Mouse (Mus musculus) kidney, postnatal 14 days (tissue): ENCODE measurements around the gene Klhl18.

Experiments
- DNase-seq: peaks from one replicate; pipeline ENCODE4 v3.0.0; 2022; ENCODE audit warnings: mixed read lengths

Klhl18 gene

DNA sequence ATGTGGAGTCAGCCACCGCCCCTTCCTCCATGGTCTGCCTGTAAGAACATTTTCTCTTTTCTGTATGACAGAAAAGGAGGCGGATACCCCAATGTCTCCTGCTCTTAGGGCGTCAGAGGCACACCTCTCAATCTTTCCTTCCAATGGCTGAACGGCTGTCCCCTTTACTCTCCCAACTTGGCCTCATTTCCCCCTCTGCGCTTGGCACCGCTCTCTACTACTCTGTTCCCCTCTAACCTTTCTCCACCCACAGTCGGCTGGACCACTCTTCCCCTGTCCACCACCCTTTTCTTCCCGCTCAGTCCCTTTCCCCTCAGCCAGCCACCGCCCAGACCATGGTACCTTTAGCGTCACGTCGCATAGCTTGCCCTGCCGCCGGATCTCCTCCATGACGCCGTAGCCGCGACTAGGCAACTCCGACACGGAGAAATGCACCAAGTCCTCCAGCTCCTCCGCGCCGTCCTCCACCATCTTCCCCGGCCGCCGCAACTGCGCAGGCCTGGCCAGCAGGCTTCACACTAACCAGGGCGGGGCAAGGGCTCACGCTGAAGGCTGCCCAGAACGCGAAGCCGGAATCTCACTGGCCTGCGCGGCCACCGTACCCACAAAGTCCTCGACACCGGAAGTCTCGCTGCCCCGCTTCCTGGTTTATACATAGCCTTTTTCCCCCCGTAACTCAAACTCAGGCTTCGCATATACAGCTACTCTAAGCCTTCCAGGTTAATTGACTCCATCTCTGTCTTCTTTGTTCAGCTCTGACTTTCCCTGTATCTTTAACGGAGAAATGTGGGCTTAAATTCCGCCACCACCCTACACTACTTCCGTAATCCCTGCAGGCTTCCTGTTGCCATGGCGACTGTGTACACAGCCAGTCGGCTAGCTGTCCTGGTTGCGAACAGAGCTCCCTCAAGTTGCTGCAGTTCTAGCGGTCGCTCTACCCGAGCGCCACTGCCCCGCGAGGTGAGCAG lies at the start of gene Klhl18, which contains the start of gene Kif9:
Gene Klhl18, minus strand, starts transcription at position 571 of the 968 bp plus-strand sequence.
Gene Kif9, plus strand, starts transcription at position 835 of the 968 bp plus-strand sequence.
- DNase-seq, result peak; percentile 98

DNA sequence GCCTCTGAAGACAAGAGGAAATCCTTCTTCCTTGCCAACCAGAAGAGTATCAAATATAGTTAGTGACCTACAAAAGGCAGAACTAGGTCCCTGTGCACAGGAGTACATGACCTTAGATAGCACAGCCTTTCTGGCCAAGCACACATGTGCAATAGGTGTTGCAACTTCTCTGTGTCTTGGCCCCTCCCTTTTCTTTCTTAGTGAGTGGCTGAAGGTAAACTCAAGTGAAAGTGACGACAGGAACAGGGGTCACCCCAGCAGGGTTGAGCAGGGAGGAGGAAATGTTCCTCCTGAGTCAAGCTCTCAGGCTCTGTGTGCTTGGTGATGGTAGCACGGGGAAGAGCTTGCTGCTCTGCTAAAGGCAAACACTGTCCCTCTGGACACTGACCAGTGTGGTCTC lies 49.2 kb upstream of the Klhl18 start:
- no peak for DNase-seq

DNA sequence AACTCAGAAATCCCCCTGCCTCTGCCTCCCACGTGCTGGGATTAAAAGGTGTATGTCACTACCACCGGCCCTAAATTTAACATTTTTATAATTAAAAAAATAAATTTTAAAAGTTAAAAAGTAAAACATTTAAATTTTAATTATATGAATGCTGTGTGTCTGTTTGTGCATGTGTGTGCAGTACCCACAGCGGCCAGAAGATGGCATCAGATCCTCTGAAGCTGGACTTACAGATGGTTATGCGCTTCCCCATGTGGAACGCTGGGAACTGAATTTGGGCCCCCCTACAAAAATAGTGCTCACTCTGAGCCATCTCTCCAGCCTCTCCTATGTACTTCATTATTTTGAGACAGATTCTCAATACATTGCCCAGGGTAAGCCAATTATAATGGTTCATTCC lies 14.4 kb upstream of the Klhl18 start:
- peak; percentile 3 for DNase-seq

GRCm38 (mm10) chr9:110488841-110489240 lies 12.3 kb upstream of the Klhl18 start:
- DNase-seq, result no peak

DNA sequence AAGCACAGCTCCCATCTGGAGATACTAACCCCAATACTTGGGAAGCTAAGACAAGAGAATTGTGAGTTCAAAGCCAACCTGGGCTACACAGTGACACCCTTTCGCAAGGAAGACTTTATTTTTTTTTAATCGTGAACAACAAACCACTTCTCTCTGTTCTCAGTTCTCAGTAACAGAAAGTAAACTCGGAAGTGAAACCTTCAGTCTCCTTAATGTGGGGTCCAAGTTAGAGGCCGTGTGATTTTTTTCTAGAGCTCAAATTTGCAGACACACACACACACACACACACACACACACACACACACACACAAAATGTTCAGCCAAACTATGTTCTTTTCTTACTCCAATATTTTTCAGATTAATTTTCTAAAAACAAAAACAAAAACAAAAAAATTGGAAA lies 2.1 kb upstream of the Klhl18 start:
- DNase-seq, result no peak

DNA sequence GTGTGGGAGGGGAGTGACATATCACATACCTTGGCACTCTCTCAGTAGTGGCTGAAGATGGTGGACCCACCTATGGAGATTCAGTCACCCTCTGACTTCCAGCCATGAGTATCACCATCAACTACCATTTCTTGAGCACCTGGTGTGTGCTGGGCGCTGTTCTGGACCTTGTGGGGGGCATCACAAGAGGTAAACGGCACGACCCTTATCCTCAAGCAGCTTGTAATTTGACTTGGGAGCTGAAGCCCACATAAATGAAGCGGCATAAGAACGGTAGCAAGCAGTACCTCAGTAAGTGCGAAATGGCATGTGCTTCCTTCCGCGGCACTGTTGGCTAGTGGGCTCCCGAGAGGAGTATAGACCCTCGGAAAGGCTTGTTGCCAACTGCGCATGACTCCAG lies 1.5 kb upstream of the Klhl18 start:
- DNase-seq, result no peak

DNA sequence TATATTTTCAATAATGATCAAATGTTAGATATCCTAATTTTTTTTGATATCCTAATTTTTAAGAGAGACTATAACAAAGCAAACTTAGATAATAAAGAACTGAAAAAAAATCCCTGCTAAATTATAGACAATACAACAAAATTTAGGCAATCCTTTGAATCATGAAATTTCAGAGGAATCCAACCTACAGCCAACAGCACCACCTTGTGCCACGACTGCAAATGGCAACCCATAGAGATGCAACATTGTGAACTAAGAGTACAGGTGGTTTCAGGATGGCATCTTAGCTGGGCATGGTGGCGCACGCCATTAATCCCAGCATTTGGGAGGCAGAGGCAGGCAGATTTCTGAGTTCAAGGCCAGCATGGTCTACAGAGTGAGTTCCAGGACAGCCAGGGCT lies 10.3 kb downstream of the Klhl18 start:
- DNase-seq, result no peak

GRCm38 (mm10) chr9:110465336-110465735 lies 11.2 kb downstream of the Klhl18 start:
- peak; percentile 16 for DNase-seq

DNA sequence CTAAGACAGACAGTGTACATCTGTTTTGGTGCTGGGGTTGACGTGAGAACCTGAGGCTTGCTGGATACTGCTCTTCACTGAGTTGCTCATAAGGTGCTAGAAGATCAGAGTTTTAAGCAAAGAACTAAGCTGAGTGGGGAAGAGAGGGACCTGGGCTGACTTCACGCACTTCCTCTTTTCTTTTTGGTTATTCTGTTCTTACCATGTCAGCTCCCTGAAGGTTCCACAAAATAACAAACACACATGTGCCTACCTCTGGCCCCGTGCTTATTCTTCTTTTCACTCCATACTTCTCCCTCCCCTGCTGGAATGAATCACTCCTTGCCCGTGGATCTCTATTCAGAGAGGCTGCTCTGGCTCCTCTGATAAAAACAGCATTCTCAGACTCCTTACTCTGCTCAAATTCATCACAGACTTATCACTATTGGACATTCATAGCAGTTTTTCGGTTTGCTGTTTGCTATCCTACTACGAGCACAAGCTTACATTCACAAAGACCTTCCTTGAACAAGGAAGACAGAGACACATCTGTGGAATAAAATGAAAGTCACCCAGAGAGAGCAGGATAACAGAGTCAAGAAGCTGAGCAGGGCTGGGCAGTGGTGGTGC lies 12.4 kb downstream of the Klhl18 start:
- no peak for DNase-seq

DNA sequence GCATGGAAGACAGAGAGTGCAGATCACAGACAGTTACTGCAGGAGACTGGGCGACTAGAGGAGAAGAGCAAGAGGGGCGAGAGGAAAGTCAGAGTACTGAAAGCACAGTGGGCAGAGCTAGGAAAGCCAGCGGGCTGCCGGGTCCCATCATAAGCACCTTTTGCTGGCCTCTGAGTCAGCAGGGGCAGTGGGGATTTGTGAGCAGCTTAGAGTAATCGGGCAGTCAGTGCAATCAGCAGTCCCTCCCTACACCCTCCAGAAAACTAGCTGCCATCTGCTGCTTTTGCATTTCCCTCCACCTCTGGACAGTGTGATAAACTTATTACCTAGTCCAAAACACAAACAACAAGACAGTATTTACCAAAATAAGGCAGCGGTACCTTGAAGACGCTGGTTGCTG lies 14.2 kb downstream of the Klhl18 start:
- no peak for DNase-seq

- DNase-seq, result no peak
Observed at GRCm38 (mm10) chr9:110460884-110461815, 15.3 kb downstream of the Klhl18 start.

DNA sequence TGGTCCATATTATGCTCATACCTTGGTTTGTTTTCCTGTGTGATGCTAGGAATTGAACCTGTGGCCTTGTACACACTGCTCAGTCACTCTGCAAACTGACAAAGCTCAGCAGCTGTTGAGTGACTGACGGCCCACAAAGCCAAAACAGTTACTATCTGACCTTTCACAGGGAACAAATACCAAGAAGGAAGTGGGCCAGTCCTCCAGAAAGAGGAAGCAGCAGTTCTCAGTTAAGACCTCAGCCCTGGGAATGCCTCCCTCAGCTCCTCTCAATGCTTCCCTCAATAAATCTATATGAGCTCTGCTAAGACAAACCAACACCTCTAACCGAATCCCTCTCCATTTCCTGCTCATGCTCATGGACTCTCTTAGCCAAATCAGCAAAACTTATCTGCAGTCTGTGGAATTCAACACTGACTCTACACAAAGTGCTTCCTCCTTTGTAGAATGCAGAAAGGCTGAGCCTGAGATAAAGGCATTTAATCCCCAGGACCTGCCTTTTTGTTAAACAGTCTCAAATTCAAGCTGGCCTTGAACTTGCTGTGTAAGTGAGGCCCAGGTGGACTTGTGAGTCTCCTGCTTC lies 17.3 kb downstream of the Klhl18 start:
- peak; percentile 23 for DNase-seq

- DNase-seq, result no peak
Observed at GRCm38 (mm10) chr9:110457926-110458325, 18.6 kb downstream of the Klhl18 start.

GRCm38 (mm10) chr9:110452523-110452922 lies 24.0 kb downstream of the Klhl18 start:
- no peak for DNase-seq

DNA sequence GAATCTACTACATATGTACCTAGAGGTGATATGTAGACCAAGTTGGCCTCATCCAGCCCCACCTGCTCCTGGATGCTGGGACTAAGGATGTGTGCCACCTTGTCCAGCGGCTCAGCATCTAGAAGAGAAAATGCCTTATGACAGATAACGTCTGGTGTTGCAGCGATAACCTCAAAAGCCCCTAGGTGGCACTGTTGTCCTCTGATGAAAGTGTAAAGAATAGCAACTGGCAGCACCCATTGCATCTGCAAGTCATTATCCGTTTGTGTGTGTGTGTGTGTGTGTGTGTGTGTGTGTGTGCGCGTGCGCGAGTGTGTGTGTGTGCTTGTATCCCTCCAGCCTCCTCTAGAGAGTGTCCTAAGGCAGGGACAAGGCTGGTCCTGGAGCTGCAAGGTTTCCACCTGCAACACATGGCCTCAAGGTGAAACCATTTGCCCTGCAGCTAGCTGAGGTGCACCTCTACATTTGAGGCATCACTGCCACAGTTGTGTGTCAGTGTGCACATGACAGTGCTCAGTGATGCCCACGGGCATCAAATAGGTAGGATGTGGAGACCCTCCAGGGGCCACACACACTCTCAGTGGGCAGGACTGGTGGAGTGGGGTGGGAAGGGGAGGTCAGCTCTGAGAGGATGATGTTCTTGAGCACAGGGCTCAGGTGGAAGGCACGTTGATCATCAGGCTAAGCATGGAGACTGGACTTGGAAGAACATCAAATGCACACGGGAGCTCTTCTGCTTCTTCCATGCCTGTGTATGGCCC lies 27.5 kb downstream of the Klhl18 start:
- DNase-seq, result peak; percentile 81

GRCm38 (mm10) chr9:110448356-110448755 lies 28.1 kb downstream of the Klhl18 start:
- DNase-seq, result no peak

DNA sequence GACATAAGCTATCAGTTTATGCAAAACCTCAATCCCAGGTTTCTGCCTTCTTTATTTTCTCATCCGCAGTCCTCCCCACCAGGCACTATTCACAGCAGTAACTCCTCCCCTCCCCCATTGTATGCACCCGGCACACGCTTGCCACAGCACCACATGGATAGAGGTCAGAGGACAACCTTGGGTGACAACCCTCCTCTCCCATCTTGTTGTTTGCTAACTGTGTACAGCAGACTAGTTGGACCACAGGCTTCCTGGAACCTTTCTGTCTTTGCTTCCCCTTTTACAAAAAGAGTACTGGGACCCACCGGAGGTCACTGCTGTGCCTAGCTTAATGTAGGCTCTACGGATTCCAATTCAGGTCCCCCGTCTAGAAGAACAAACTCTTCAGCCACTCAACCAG lies 35.9 kb downstream of the Klhl18 start:
- DNase-seq, result no peak

DNA sequence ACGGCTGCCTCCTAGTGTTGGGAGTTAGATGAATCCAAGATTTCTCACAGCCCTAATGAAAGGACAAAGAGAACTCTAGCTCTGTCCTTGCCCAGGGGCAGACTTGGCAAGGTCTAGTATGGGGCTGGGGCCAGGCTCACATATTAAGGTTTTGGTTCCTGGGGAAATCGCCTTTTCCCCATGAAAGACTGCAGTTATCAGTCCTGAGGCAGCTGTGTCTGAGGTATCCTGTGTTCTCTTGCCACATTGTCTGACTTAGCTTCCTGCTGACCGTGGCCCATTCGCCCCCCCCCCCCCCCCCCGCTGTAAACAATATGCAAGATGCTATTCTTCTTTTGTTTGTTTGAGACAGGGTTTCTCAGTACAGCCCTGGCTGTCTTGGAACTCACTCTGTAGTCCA lies 36.4 kb downstream of the Klhl18 start:
- DNase-seq, result no peak

DNA sequence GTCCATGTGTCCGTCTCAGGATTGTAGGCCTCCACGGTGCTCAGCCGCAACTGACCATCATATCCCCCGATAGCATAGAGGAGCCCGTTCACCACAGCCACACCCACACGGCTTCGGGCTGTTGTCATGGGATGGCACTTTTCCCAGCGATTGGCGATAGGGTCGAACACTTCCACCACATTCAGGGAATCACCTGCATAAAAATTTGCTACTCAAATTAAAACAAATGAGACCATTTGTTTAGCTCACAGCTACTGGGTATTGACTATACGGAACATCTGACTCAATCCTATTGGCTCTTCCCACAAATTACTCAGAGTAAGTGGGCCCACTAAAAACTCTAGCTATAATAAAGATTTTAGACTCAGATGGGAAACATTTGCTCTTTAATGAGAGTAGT lies 40.5 kb downstream of the Klhl18 start:
- DNase-seq, result no peak

DNA sequence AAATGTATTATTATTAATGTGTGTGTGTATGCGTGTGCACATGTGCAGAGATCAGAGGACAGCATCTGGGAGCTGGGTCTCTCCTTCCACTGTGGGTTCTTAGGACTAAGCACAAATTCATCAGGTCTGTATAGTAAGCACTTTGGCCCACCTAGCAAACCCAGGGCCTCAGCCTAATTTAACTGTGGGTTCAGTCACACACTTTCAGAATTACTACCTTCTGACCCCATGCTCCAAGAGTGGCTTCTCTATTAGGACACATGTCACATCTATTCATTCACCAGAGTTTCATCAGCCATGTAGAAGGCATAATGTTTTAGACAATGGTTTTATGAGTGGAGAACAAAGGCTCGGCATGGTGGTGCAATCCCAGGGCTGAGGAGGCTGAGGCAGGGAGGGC lies 43.4 kb downstream of the Klhl18 start:
- no peak for DNase-seq

DNA sequence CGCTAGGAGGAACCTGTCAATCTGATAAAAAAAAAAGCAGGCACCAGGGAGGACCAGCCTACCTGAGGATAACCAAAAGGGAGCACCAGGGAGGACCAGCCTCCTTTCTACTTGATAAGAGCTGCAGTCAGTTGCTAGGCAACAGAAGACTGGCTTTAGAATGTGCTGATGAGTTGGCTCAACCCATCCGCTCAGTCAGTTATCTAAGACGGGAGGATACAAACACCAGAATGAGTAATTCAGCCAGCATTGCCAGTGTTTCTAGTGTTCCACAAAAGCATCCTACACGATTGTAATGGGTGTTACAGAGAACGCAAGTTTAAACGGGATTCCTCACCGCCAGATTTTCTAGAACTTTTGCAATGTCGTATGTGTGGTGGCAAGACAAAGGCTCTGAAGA lies 45.3 kb downstream of the Klhl18 start:
- no peak for DNase-seq
